Mouse (Mus musculus) fat pad, adult 2 months (tissue): ENCODE measurements around the gene Vpreb3.

Source experiments
- DNase-seq: peaks from one replicate; pipeline ENCODE4 v3.0.0-alpha.2; 2011; ENCODE audit warnings: low read depth, low spot score; ENCODE audit errors: extremely low read depth

Gene Vpreb3

DNA sequence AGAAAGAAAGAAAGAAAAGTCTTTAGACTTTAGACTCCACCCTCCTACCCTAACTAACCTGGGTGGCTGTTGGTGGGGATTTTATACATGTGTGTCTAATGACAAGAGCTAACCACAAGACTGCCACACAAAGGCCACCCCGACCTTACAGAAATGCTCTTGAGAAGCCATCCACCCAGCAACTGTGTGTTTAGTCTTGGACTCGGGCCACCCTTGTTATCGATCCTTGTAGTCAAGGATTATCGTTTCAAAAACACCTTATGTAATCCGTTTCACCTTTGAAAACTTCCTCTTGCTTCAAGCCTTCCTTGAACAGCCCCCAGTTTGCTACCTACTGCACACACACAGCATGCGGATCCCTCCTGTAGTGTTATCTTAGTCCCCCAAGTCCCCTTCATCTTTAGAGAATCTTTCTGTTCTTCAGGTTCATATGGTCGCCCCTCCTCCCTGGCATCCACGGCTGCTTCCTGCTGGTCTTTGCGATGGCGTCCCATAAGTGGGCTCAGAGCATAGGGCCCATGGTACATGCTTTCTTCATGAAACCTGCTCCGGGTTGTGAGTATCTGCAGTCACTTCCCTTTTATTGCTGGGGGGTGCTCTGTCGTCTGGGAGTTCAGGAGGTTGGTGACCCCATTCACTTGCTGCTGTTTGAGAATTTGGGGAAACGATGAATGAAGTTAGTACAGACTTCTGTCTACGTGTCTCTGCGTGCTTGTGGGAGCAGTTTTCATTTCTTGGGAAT, at the start of gene Vpreb3:
Vpreb3 (plus strand) TSS at position 322 of the 742 bp plus-strand sequence.
- no peak for DNase-seq

DNA sequence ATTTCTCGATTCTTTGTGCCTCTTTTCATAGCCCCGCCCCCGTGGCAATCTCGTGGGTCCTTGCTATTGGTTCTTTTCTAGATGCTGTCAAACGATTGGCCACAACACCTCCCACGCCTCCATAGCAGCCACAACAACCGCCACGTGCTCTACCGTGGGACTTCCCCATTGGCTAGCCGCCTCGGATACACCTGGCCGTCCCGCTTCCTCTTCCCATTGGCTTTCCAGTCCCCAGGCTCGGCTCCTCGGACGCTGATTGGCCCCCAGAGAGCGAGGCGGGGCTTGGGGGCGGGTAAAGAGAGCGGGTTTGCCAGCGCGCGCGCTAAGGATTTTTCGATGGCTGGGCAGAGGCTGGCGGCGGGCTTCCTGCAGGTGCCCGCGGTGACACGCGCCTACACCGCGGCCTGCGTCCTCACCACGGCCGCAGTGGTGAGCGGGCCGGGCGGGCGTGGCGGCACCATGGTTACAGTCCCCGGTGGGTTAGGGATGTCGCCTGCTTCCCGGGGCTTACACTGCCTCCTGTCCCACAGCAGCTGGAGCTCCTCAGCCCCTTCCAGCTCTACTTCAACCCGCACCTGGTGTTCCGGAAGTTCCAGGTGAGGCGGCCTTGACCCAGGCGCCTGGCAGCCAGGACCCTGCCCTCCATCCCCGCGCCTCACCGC, 49.6 kb upstream of the Vpreb3 start, which contains the start of gene Derl3:
Derl3 (plus strand) TSS at position 325 of the 662 bp plus-strand sequence.
- peak; percentile 80 for DNase-seq

DNA sequence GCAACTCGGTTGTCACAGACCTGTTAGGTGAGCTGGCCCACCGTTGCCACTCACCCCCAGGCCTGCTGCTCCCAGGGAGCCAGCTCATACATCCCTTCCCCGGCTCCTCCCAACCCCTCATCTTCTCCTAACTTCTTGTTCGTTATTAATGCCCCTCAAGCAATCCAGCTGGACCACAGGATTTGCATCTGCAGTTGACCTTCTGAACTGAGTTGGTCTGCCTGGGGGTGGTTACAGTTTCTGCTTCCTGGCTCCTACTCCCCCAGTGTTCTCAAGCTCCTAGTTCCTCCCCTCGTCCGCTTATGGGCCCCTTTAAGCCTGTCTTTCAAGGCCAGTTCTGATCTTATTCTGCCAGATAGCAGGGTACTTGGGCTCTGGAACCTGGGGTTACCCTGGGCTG, 48.3 kb upstream of the Vpreb3 start:
- no peak for DNase-seq

DNA sequence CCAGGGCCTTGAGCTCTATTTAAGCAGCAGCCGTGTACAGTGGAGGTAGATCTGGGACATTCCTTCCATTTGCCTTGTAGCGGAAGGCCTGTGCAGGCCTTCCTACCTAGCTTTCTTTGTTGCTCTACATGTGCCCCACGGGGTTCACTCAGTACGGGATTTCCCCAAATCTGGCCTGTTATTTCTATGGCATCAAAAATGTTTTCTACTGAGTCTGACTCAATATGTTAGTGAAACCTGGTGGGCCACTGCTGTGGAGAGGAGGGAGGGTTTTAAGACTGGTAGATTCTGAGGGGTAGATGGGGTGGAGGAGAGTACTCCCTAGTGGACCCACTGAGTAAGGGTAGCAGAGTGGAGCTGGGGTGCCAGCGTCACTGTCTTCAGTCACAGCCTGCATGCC, 47.1 kb upstream of the Vpreb3 start:
- no peak for DNase-seq

DNA sequence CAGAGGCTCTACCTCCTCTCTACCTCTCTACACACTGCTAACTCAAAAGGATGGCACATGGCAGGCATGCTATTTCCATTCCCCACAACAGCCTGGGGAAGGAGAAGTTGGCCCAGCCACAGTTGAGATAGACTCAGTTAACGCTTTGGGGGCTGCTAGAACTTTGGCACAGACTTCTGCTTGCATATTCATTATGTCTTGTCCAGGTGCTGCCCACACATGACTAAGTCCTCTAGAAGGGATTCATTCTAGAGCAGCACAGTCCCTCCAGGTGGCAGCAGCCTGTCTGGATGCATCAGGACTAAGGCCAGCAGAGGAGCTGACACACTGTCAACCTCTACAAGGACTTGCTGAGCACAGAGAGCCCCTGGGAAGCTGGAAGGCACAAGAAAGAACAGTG, 46.6 kb upstream of the Vpreb3 start:
- DNase-seq: no peak

DNA sequence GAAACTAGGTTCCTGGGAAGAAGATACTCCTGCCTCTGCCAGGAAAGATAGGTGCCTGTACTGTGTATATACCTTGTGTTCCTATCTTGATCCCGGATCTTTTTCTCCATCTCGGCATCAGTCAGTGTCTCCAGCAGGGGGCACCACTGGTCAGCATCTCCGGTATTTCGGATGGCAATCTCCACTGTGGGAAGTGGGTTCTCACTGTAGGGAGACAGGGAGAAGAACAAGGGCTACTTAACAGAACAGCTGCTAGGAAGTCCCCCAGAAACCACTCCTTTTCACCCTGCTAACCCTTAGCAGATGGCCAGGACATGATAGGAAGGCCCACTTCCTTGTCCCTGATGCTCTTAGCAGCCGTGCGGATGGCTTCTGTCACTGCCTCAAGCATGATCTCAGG, 45.5 kb upstream of the Vpreb3 start:
- DNase-seq: no peak

DNA sequence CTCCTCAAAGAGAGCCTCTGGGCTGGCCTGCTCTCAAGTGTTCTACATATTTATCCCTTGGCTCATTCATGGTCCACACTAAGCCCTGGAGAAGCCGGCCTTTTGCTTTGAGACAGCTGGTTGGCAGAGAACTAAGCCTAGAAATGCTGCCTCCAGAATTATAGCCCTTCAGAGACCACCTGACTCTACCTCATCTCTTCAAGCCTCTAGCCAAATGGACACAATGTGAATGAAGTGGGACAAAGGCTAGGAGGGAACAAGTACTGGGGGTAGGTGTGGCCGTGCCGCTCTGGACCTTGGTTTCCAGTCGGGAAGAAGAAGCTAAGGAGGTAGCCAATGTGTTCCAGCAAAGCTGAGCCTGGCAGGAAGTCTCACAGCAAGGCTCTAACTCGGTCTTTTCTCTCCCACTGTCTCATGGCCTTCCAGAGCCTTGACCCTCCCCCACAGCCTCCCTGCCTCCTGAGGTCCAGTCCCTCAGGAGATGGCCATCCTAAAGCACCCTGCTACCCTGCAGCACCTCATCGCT, 44.8 kb upstream of the Vpreb3 start:
- DNase-seq: no peak

DNA sequence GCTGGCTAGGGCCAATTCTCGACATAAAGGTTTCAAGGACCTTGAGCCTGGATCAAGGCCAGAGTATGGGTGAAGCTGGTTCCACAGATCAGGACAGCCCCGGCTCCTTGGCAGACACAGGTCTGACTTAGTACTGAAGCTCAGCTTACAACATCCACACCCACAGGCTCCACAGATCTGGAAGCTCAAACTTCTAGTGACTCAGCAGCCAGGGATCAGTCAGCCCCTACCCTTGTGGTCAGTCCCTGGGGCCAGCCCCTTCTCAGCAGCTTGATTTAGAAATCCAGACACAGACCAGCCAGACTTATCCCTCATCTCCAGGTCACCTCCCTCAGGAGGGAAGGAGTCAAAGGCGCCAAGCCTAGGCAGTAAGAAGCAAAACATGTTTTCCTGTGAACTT, 44.0 kb upstream of the Vpreb3 start:
- peak; percentile 92 for DNase-seq

DNA sequence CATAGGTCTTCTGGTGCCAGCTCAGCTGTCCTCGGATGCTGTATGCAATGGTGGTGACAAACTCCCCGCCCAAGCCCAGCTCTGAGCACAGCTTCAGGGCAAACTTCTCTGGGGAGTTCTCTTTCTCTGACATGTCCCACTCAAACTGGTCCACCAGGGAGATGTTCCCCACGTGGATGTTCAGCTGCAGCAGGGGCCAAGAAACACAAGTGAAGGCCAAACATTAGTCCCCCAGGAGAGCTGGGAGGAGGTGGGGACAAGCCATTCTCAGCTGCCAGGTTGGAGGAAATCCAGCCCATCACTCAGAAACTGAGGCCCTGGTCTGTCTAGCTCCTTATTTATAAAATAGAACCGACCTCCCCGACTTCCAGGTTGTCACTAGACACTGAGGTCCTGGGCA, 38.5 kb upstream of the Vpreb3 start:
- no peak for DNase-seq

DNA sequence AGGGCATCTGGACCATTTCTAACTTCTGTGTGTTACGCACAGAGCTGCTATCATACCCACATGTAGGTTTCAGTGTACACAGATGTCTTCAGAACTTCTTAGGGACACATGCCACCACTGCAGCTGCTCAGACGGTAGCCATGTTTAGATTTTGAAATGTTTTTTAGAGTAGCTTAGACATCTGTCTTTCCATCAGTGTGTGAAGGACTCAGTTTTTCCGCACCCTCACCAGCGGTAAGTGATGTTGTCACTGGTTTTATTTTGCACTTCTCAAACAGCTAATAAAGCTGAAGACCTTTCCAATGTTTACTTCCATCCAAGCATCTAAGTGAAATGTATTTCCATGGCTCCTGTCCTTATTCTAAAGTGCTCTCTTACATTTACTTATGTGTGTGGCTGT, 36.0 kb upstream of the Vpreb3 start:
- DNase-seq: no peak

DNA sequence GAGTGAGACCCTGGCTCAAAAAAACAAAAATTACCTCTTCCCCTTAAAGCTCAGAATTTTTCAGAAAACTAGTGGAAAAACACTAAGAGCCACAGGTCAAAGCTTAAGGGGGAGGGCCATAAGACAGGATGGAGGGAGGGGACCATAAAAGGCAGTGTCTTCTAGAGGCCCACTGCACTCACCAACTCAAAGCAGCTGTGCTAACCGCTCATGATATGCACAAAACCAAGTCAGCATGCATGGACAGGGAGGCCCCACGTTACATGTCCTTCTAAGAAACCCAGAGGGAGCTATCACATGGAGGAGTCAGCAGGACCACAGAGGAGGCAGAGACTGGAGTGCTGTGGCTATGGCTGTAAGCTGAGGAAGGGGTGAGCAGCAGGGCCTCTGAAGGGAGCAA, 32.2 kb upstream of the Vpreb3 start:
- no peak for DNase-seq

DNA sequence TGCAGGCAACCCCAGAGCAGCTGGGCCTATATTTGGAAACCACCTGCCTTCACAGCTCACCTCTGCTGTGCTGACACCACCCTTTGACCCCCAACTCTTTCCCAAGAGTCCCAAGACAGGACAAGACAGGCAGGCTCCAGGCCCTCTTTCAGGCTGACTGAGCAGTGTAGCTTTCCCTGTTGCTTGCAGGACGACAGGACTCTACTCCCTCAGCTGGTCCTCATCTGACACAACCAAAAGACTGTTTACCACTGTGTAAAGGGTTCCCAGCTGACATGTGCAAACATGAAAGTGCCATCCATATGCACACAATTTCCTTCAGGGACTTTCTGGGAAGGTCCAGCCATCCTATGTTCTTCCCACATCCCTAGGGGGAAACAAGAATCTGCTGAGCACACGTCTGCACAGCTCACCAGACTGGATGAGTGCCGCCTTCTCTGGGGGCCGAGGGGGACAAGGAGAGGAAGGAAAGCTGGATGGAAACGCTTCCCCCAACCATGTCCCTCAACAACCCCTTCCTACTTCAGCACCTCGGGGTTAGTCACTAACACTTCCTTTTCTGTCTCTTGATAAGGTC, 29.8 kb upstream of the Vpreb3 start:
- no peak for DNase-seq

DNA sequence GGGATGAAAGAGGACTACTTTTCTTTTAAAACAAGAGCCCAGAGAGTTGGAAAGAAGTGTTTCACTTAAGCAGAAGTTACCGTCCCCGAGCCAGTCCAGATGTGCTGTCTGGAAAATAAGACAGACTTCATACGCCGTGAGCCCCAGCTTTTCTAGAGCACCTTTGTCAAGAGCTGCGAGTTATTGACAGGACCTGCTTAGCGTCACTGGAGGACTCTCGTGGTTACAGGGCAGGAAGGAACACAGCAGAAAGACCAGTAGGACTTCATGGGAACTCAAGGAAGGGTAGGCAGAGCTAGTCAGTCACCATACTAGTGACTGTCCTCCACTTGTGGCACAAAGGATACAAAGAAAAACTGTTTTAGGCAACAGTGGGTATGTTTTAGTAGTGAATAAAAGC, 27.3 kb upstream of the Vpreb3 start:
- no peak for DNase-seq

DNA sequence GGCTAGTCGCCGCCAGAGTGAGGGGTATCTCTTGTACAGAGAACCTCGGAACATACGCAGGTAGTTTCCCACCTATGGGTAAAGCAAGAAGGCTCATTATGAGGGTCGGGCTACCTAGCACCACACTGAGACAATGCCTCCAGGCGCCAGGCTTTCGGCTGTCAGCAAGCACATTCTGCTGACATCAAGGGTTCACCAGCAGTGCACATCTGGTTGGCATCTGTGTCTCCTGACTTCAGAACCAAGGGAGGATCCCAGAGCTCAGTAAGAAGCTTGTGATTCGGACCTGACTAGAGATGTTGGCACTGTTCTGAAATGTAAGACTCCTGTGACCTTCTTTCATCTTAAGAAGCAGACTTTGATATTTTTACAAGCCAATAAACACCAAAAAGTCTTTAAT, 26.0 kb upstream of the Vpreb3 start:
- no peak for DNase-seq

DNA sequence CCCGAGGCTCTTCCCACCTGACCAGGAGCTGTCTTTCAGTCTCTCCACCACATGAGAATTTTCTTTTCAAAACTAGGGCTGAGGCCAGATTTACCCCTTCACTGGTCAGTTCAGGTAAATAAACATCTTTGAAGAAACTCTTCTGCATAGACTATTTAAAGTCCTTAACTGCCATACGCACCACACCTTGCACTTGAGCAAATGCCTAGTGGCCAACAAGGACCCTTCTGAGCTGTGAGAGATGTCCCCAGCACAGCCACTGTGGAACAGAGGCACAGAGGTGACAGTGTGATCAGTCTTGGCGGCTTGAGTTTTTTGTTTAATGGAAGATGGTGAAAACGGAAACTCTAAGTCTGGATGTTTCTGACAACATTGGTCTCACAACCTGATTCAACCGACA, 23.8 kb upstream of the Vpreb3 start:
- no peak for DNase-seq

DNA sequence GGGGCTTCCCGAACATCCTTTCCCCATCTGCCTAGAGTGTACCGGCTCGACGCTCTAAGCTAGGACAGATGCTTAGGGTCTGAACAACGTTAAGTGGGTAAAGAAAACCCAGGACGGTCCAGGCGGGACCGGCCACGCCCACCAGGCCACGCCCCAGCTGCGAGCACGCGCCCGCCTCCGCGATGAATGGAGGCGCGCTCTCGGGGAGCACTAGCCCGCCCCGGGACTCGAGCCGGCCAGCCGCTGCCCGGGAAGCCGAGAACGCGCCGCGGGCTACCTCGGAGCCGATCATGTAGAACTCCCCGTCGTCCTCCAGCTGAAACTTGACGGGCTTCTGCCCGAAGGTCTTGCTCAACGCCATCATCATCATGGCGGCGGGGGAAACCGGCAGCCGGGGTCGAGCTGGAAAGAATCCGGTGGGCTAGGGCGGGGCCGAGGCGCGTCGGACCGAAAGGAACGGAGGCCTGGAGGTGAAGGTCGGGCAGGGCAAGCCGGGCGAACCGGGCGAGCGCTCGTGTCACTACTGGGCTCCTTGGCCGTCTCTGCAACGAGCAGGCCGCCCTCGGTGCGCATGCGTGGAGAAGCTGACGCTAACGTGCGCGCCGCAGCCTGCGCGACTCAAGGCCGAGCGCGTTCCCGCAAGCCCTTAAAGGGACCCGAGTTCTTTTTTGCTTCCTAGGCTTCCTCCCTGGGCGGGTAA, 21.7 kb upstream of the Vpreb3 start, which contains the start of gene Smarcb1:
Smarcb1 (minus strand) TSS at position 592 of the 700 bp plus-strand sequence.
- peak; percentile 26 for DNase-seq

DNA sequence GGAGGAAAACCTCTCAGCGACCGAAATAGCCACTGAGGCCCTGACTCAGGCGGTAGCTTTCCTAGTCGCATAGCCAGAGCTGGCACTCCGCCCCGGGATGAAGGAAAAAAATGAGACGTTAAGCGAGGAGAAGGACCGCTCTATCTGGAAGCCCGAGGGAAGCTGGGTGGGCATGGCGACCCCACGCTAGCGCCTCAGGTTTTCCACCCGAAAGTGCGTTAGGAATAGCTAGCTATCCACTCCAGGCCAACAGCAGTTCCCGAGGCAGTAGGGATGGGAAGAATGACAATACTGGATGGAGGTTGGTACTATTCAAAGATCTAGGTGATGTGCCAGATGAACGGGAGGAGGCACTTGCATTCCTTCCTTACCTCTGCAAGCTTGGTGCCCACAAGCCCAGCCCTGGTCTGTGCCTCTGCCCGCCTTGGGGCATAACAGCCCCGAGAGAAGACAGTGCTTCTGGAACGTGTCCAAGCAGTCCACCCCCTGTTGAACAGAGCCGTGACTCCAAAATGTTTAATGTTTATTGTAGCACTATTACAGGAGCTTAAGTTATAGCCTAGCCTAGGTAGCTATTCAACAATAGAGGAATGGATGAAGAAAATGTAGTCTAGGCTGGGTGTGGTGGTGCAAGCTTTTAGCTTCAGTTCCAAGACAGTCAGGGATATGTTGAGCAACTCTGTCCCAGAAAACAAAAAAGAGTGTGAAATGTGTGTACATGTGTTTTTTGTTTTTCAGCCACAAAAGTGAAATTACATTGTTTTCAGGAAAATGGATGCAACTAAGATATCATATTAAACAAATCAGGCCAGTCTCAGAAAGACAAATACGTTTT, 20.9 kb upstream of the Vpreb3 start:
- no peak for DNase-seq

DNA sequence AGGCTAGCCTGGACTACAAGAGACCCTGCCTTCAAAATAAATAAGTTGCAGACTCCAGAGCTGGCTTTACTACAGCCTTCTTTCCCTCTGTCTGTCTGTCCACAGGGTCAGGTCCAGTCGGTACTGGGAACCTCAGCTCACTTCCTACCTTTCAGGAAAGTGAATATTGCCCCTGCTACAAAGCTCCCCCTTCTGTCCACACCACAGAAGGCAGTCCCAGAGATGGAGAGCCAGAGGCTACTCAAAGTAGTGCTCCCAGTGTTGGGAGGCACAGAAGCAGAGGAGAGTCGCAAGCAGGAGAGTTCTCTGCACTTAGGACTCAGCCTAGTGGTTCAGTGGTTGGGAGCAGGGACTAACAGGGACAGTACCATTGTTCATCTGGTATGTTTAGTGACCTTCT, 18.5 kb upstream of the Vpreb3 start:
- no peak for DNase-seq

DNA sequence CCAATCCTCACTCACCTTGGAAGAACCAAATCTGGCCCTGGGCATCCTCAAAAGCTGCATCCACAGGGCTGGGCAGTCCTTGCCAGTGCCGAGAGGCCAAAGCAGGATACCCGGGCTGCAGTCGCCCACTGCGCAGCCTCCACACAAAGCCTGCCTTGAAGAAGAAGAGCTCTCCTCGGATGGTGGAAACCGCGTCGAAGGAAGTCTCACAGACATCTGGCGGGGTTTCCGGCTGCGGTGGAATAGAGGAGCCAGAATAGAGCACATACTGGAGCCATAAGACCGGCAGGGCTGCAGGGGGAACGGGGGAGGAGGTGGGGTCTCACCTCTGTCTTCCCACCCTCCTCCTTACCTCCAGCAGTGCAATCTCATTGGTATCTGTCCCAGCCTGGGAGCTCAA, 16.5 kb upstream of the Vpreb3 start:
- DNase-seq: no peak

DNA sequence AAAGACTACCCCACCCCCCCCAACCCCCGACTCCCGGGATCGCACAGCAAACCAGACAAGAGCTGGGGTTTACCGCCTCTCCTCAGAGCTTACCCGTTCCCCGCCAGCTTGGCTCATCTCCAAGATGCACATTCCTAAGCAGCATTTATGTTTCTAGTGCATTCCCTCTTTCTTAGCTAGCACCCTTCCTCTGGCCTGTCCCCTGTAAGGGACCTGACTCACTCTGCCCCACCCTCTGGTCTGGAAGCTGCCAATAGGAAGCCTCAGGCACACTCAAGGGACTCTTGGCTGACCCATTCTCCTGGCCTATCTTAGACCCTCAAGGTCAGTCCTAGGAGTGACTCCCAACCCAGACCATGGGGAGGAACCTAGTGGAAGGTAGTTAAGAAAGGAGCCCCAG, 12.6 kb upstream of the Vpreb3 start:
- DNase-seq: no peak

DNA sequence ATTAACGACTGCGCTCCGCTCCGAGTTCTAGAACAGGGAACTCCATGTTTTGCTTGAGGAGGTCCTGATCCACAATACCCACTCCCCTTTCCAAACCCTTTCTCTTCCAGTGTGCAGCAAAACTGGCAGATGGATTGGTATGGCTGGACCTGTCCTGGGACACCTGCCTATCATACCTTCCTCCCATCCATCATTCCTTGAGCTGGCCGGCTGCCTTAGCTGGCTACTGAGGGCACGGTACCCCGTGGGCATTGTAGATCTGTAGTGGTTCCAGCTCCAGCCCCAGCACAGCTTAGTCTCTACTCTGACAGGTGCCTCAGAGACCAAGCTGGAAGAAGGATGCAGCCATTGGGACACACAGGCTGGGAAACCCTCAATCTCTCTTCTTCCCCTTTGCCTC, 11.5 kb upstream of the Vpreb3 start:
- DNase-seq: no peak
